Mouse (Mus musculus): ENCODE measurements around the gene Olfr1087. TPM values are rescaled to one million over a fixed set of nuclear protein-coding genes. Genes with fewer than 3 reads are reported as not detected.
"Not testable (repeated sequence)": the region's sequence is repeated elsewhere in the genome, so short reads cannot be mapped to it uniquely, and the experiment has no call there.

The Olfr1087 gene
- polyA plus RNA-seq (2014; fragmentation: Nextera tagmentation; extraction: Ambion mirVana), result not detected in 2 replicates

GRCm38 (mm10) chr2:86698295-86698694 is at the start of gene Olfr1087:
TSS of gene Olfr1087 (minus strand) at chr2:86698395.
- no peaks in the 10 kb centered on the region for H3K4me1 ChIP-seq (ENCODE audit: control insufficient read depth, insufficient read depth, low read length)
- DNase-seq (ENCODE audit: low spot score), result no peak

GRCm38 (mm10) chr2:86733601-86734000 is 35.4 kb upstream of the Olfr1087 start, which contains the start of gene Olfr1089:
TSS of gene Olfr1089 (minus strand) at chr2:86733701.
- Histone ChIP-seq H3K9me3 (ENCODE audit: control insufficient read depth, low read length) (no peaks in the 10 kb centered on the region), H3K27me3 (ENCODE audit: control insufficient read depth, insufficient read depth, low read length) (no peaks in the 10 kb centered on the region), H3K4me1 (ENCODE audit: control insufficient read depth, insufficient read depth, low read length) (no peaks in the 10 kb centered on the region), H3K27ac (replicated peaks; ENCODE audit: low read depth, low read length) (no peak within 1 kb of the TSS), H3K4me2 (ENCODE audit: low read depth, severe bottlenecking) (no peak within 1 kb of the TSS), H3K4me3 (ENCODE audit: low read depth, low read length) (no peak within 1 kb of the TSS), H3K9ac (ENCODE audit: low read length) (no peak within 1 kb of the TSS), H3K36me3 (ENCODE audit: control insufficient read depth, insufficient read depth, low read length) (no peaks in the 10 kb centered on the region)
- ATAC-seq (ENCODE audit: insufficient number of reproducible peaks, low FRiP score, low TSS enrichment, low read depth), result no peak
- no peak for DNase-seq (ENCODE audit: low spot score)

More at GRCm38 (mm10) chr2:86698295-86698694, at the start of gene Olfr1087:
- H3K9me3 ChIP-seq (ENCODE audit: control insufficient read depth, low read length), result no peaks in the 10 kb centered on the region
- no peak within 1 kb of the TSS for H3K9ac ChIP-seq (ENCODE audit: low read length)
- no peaks in the 10 kb centered on the region for H3K36me3 ChIP-seq (ENCODE audit: control insufficient read depth, insufficient read depth, low read length)
- H3K4me2 ChIP-seq (ENCODE audit: low read depth, severe bottlenecking), result no peak within 1 kb of the TSS
- no peak for ATAC-seq (ENCODE audit: insufficient number of reproducible peaks, low FRiP score, low TSS enrichment, low read depth)
- no peak within 1 kb of the TSS for H3K4me3 ChIP-seq (ENCODE audit: low read depth, low read length)
- H3K27me3 ChIP-seq (ENCODE audit: control insufficient read depth, insufficient read depth, low read length), result no peaks in the 10 kb centered on the region
- no peak within 1 kb of the TSS for H3K27ac ChIP-seq (replicated peaks; ENCODE audit: low read depth, low read length)

- no peak within 1 kb of the TSS for H3K4me3 ChIP-seq (ENCODE audit: low read depth, low read length)
- H3K36me3 ChIP-seq (ENCODE audit: control insufficient read depth, insufficient read depth, low read length), result no peaks in the 10 kb centered on the region
- WGBS, result 90% methylated on average over 2 of the region's 2 CpGs
- no peaks in the 10 kb centered on the region for H3K4me1 ChIP-seq (ENCODE audit: control insufficient read depth, insufficient read depth, low read length)
- DNase-seq (ENCODE audit: low spot score) (no peak), ATAC-seq (ENCODE audit: insufficient number of reproducible peaks, low FRiP score, low TSS enrichment, low read depth) (no peak)
- H3K27me3 ChIP-seq (ENCODE audit: control insufficient read depth, insufficient read depth, low read length), result no peaks in the 10 kb centered on the region
- no peak within 1 kb of the TSS for H3K4me2 ChIP-seq (ENCODE audit: low read depth, severe bottlenecking)
- H3K9ac ChIP-seq (ENCODE audit: low read length), result no peak within 1 kb of the TSS
- H3K9me3 ChIP-seq (ENCODE audit: control insufficient read depth, low read length), result no peaks in the 10 kb centered on the region
- no peak within 1 kb of the TSS for H3K27ac ChIP-seq (replicated peaks; ENCODE audit: low read depth, low read length)
Measured at GRCm38 (mm10) chr2:86679992-86680391, 18.2 kb downstream of the Olfr1087 start, which contains the start of gene Olfr1086. TSS of gene Olfr1086 (minus strand) at chr2:86680092.

GRCm38 (mm10) chr2:86661919-86662318 is 36.3 kb downstream of the Olfr1087 start, which contains the start of gene Olfr1085:
TSS of gene Olfr1085 (minus strand) at chr2:86662019.
- Histone ChIP-seq H3K9ac (ENCODE audit: low read length) (no peak within 1 kb of the TSS), H3K4me1 (ENCODE audit: control insufficient read depth, insufficient read depth, low read length) (no peaks in the 10 kb centered on the region), H3K36me3 (ENCODE audit: control insufficient read depth, insufficient read depth, low read length) (no peaks in the 10 kb centered on the region), H3K27ac (replicated peaks; ENCODE audit: low read depth, low read length) (no peak within 1 kb of the TSS), H3K27me3 (ENCODE audit: control insufficient read depth, insufficient read depth, low read length) (no peaks in the 10 kb centered on the region), H3K4me3 (ENCODE audit: low read depth, low read length) (no peak within 1 kb of the TSS), H3K4me2 (ENCODE audit: low read depth, severe bottlenecking) (no peak within 1 kb of the TSS), H3K9me3 (ENCODE audit: control insufficient read depth, low read length) (no peaks in the 10 kb centered on the region)
- DNase-seq (ENCODE audit: low spot score), result no peak
- no peak for ATAC-seq (ENCODE audit: insufficient number of reproducible peaks, low FRiP score, low TSS enrichment, low read depth)
- WGBS, result 28% methylated on average over 1 of the region's 1 CpGs

- not testable (repeated sequence) for ATAC-seq (ENCODE audit: insufficient number of reproducible peaks, low FRiP score, low TSS enrichment, low read depth)
Measured at GRCm38 (mm10) chr2:86639625-86640024, 58.6 kb downstream of the Olfr1087 start, which contains the start of gene Olfr1084. TSS of gene Olfr1084 (minus strand) at chr2:86639725.

More at GRCm38 (mm10) chr2:86639625-86640024, 58.6 kb downstream of the Olfr1087 start, which contains the start of gene Olfr1084:
- H3K27me3 ChIP-seq (ENCODE audit: control insufficient read depth, insufficient read depth, low read length); H3K9ac ChIP-seq (ENCODE audit: low read length); H3K27ac ChIP-seq (replicated peaks; ENCODE audit: low read depth, low read length); H3K4me3 ChIP-seq (ENCODE audit: low read depth, low read length); H3K9me3 ChIP-seq (ENCODE audit: control insufficient read depth, low read length); H3K4me2 ChIP-seq (ENCODE audit: low read depth, severe bottlenecking); DNase-seq (ENCODE audit: low spot score); H3K36me3 ChIP-seq (ENCODE audit: control insufficient read depth, insufficient read depth, low read length); H3K4me1 ChIP-seq (ENCODE audit: control insufficient read depth, insufficient read depth, low read length): not testable (repeated sequence)
- WGBS, result 89% methylated on average over 1 of the region's 1 CpGs

Other genes with a start within 250 kb of the Olfr1087 start
- not detected in 2 replicates for gene Olfr1065, start 247.8 kb downstream of the Olfr1087 start, polyA plus RNA-seq (2014; fragmentation: Nextera tagmentation; extraction: Ambion mirVana)
- gene Olfr1066, start 242.1 kb downstream of the Olfr1087 start, polyA plus RNA-seq (2014; fragmentation: Nextera tagmentation; extraction: Ambion mirVana), result not detected in 2 replicates
- gene Olfr228, start 211.0 kb downstream of the Olfr1087 start, polyA plus RNA-seq (2014; fragmentation: Nextera tagmentation; extraction: Ambion mirVana), result not detected in 2 replicates
- not detected in 2 replicates for gene Olfr1076, start 189.9 kb downstream of the Olfr1087 start, polyA plus RNA-seq (2014; fragmentation: Nextera tagmentation; extraction: Ambion mirVana)
- not detected in 2 replicates for gene Olfr1079, start 155.9 kb downstream of the Olfr1087 start, polyA plus RNA-seq (2014; fragmentation: Nextera tagmentation; extraction: Ambion mirVana)
- not detected in 2 replicates for gene Olfr1080, start 140.2 kb downstream of the Olfr1087 start, polyA plus RNA-seq (2014; fragmentation: Nextera tagmentation; extraction: Ambion mirVana)
- not detected in 2 replicates for gene Olfr1082, start 99.4 kb downstream of the Olfr1087 start, polyA plus RNA-seq (2014; fragmentation: Nextera tagmentation; extraction: Ambion mirVana)
- gene Olfr1084, start 58.7 kb downstream of the Olfr1087 start, polyA plus RNA-seq (2014; fragmentation: Nextera tagmentation; extraction: Ambion mirVana), result not detected in 2 replicates
- gene Olfr1085, start 36.4 kb downstream of the Olfr1087 start, polyA plus RNA-seq (2014; fragmentation: Nextera tagmentation; extraction: Ambion mirVana), result not detected in 2 replicates
- gene Olfr1086, start 18.3 kb downstream of the Olfr1087 start, polyA plus RNA-seq (2014; fragmentation: Nextera tagmentation; extraction: Ambion mirVana), result not detected in 2 replicates
- gene Olfr1089, start 35.3 kb upstream of the Olfr1087 start, polyA plus RNA-seq (2014; fragmentation: Nextera tagmentation; extraction: Ambion mirVana), result not detected in 2 replicates
- gene Olfr1090, start 60.6 kb upstream of the Olfr1087 start, polyA plus RNA-seq (2014; fragmentation: Nextera tagmentation; extraction: Ambion mirVana), result not detected in 2 replicates
- gene Olfr1093, start 84.1 kb upstream of the Olfr1087 start, polyA plus RNA-seq (2014; fragmentation: Nextera tagmentation; extraction: Ambion mirVana), result not detected in 2 replicates
- gene Olfr141, start 111.6 kb upstream of the Olfr1087 start, polyA plus RNA-seq (2014; fragmentation: Nextera tagmentation; extraction: Ambion mirVana), result not detected in 2 replicates
- gene Olfr1094, start 126.3 kb upstream of the Olfr1087 start, polyA plus RNA-seq (2014; fragmentation: Nextera tagmentation; extraction: Ambion mirVana), result not detected in 2 replicates
- not detected in 2 replicates for gene Olfr1095, start 153.3 kb upstream of the Olfr1087 start, polyA plus RNA-seq (2014; fragmentation: Nextera tagmentation; extraction: Ambion mirVana)
- not detected in 2 replicates for gene Gm13723, start 176.4 kb upstream of the Olfr1087 start, polyA plus RNA-seq (2014; fragmentation: Nextera tagmentation; extraction: Ambion mirVana)
- not detected in 2 replicates for gene Olfr1097, start 193.8 kb upstream of the Olfr1087 start, polyA plus RNA-seq (2014; fragmentation: Nextera tagmentation; extraction: Ambion mirVana)
- gene Olfr1098, start 226.2 kb upstream of the Olfr1087 start, polyA plus RNA-seq (2014; fragmentation: Nextera tagmentation; extraction: Ambion mirVana), result not detected in 2 replicates

Measured in limb, embryonic 11.5 days (tissue).